Mouse (Mus musculus) limb, embryonic 12.5 days (tissue): ENCODE measurements around the gene Depdc1b. TPM values are rescaled to one million over a fixed set of nuclear protein-coding genes. Genes with fewer than 3 reads are reported as not detected.

Experiments
- ATAC-seq: fragments of 200-750 bp; cut with Nextera tagmentation; 2 replicates; pipeline ENCODE4 v1.8.0; 2017; ENCODE audit warnings: low read depth, moderate TSS enrichment; ENCODE audit not compliant: insufficient number of reproducible peaks, insufficient read depth, low FRiP score, low TSS enrichment
- H3K27ac ChIP-seq: fragments of 300-500 bp; sonication (generic); 2 replicates; pipeline ENCODE4 v1.5.1; 2016; ENCODE audit warnings: mild to moderate bottlenecking, moderate library complexity
- H3K27me3 ChIP-seq: fragments of 300-500 bp; sonication (generic); 2 replicates; pipeline ENCODE4 v1.6.1; 2016; ENCODE audit warnings: mild to moderate bottlenecking, moderate library complexity
- H3K36me3 ChIP-seq: fragments of 300-500 bp; sonication (generic); 2 replicates; pipeline ENCODE4 v1.6.1; 2016; ENCODE audit warnings: mild to moderate bottlenecking, moderate library complexity
- H3K4me1 ChIP-seq: fragments of 300-500 bp; sonication (generic); replicated peaks from 2 replicates; pipeline ENCODE4 v1.6.1; 2016
- H3K4me2 ChIP-seq: fragments of 300-500 bp; sonication (generic); 2 replicates; pipeline ENCODE4 v1.6.1; 2016; ENCODE audit warnings: mild to moderate bottlenecking, moderate library complexity
- H3K4me3 ChIP-seq: fragments of 300-500 bp; sonication (generic); replicated peaks from 2 replicates; pipeline ENCODE4 v1.5.1; 2016; ENCODE audit warnings: mild to moderate bottlenecking
- H3K9ac ChIP-seq: fragments of 300-500 bp; sonication (generic); replicated peaks from 2 replicates; pipeline ENCODE4 v1.6.1; 2016; ENCODE audit warnings: mild to moderate bottlenecking, moderate library complexity
- H3K9me3 ChIP-seq: fragments of 300-500 bp; sonication (generic); 2 replicates; pipeline ENCODE4 v1.6.1; 2016; ENCODE audit warnings: mild to moderate bottlenecking, moderate library complexity
- WGBS: fragments of 180-500 bp; shearing (Covaris S2); methylation state at CpG from one replicate; pipeline ENCODE4 v1.1.7; 2016; 5-methylcytosine and 5-hydroxymethylcytosine counted together
- polyA plus RNA-seq: library from polyadenylated mRNA; unstranded; fragments of >200 nt; fragmentation: Nextera tagmentation; extraction: Ambion mirVana; gene quantifications from 2 replicates; pipeline ENCODE4 v1.2.1, GENCODE M21; 2016

Gene Depdc1b
- polyA plus RNA-seq, 1 experiment from 2014 or later: 18.9 TPM

GRCm38 (mm10) chr13:108319028-108319427 is 2.9 kb downstream of the Depdc1b start:
- Histone ChIP-seq H3K4me1 (peaks cover 17% of the 10 kb centered on the region), H3K9me3 (no peaks in the 10 kb centered on the region), H3K27me3 (no peaks in the 10 kb centered on the region), H3K27ac (no peak overlapping the region), H3K36me3 (peaks cover 3% of the 10 kb centered on the region), H3K9ac (no peak overlapping the region), H3K4me3 (no peak overlapping the region), H3K4me2 (no peak overlapping the region)
- ATAC-seq: no peak
- WGBS: 96% methylated on average over 8 of the region's 8 CpGs

- Histone ChIP-seq H3K9ac (no peak overlapping the region), H3K4me2 (no peak overlapping the region), H3K4me1 (peaks cover 17% of the 10 kb centered on the region), H3K36me3 (peaks cover 15% of the 10 kb centered on the region), H3K27ac (no peak overlapping the region), H3K9me3 (no peaks in the 10 kb centered on the region), H3K27me3 (no peaks in the 10 kb centered on the region), H3K4me3 (no peak overlapping the region)
- ATAC-seq: no peak
- WGBS: 92% methylated on average over 8 of the region's 8 CpGs
Observed at GRCm38 (mm10) chr13:108320216-108320615, 4.1 kb downstream of the Depdc1b start.

DNA sequence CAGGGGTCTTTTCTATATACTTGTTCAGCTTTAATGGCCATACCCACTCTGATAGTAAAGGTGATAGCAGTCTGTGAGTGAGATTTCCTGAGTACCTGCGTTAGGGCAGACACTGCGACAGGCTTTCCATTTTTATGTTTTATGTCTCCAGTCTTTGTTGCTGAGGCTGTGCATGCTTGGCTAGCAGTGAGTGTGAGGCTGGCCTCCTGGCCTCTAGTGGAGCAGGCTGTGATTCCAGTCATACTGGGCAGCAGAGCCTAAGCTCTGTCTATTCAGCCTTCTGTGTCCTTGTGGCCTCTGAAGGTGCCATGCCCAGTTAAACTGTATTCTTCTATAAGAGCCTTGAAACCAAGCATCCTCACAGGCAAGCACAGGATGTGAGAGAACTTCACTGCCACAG is 6.3 kb downstream of the Depdc1b start:
- Histone ChIP-seq H3K36me3 (peaks cover 38% of the 10 kb centered on the region), H3K9me3 (no peaks in the 10 kb centered on the region), H3K27ac (no peak overlapping the region), H3K4me3 (no peak overlapping the region), H3K4me2 (no peak overlapping the region), H3K9ac (no peak overlapping the region), H3K4me1 (0 out of 2 replicates have a peak, but pooled peaks cover 3% of the 10 kb centered on the region), H3K27me3 (no peaks in the 10 kb centered on the region)
- 80% methylated on average over 2 of the region's 2 CpGs for WGBS
- no peak for ATAC-seq

DNA sequence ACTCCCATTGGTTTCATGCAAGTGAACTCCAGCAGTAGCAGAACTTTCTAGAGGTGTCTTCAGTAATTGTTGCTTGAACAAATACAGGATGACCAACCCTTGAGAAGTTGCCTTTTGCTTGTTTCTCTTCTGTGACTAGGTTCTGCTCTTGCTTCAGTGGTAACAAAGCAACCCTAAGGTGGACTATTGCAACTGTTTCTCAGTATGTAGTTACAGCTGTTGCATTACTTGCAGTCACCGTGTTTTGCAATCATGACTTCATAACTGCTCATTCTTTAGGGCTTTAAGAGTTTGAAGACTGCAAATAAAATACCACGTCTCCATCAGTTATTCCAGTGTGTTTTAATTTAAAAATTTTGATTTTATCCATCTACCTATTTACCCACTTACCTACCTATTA is 7.2 kb downstream of the Depdc1b start:
- no peak overlapping the region for H3K4me2 ChIP-seq
- no peak for ATAC-seq
- no peaks in the 10 kb centered on the region for H3K27me3 ChIP-seq
- no peak overlapping the region for H3K4me3 ChIP-seq
- no peaks in the 10 kb centered on the region for H3K9me3 ChIP-seq
- peaks cover 39% of the 10 kb centered on the region for H3K36me3 ChIP-seq
- WGBS: 91% methylated on average over 2 of the region's 2 CpGs
- H3K4me1 ChIP-seq: no peaks in the 10 kb centered on the region
- no peak overlapping the region for H3K27ac ChIP-seq
- no peak overlapping the region for H3K9ac ChIP-seq

- WGBS: 83% methylated on average over 22 of the region's 22 CpGs
- H3K27ac ChIP-seq: no peak overlapping the region
- no peak overlapping the region for H3K4me3 ChIP-seq
- H3K36me3 ChIP-seq: peaks cover 39% of the 10 kb centered on the region
- H3K9me3 ChIP-seq: no peaks in the 10 kb centered on the region
- no peaks in the 10 kb centered on the region for H3K27me3 ChIP-seq
- H3K9ac ChIP-seq: no peak overlapping the region
- H3K4me1 ChIP-seq: no peaks in the 10 kb centered on the region
- ATAC-seq: no peak
- H3K4me2 ChIP-seq: no peak overlapping the region
Observed at GRCm38 (mm10) chr13:108323866-108324829, 8.0 kb downstream of the Depdc1b start.

DNA sequence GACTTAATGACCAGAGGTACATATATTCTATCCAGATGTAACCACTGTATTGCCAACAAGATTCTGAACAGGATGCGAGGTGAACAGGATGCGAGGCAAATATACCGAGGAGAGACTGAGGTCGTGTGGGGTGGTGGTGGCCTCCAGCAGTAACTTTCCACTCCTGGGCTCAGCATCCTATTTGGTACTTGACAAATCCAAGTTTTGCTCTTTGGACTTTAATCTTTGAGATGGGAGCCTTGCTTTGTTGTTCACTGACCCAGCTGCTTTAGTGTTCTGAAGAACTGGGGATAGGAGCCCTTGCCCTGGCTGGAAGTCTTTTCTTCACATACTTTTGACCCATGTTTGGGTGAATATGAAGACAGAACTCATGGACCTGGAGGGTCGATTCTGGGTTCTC is 9.7 kb downstream of the Depdc1b start:
- H3K27me3 ChIP-seq: no peaks in the 10 kb centered on the region
- no peak overlapping the region for H3K9ac ChIP-seq
- 95% methylated on average over 5 of the region's 5 CpGs for WGBS
- no peak overlapping the region for H3K4me3 ChIP-seq
- no peak overlapping the region for H3K27ac ChIP-seq
- no peaks in the 10 kb centered on the region for H3K4me1 ChIP-seq
- no peak for ATAC-seq
- peaks cover 39% of the 10 kb centered on the region for H3K36me3 ChIP-seq
- H3K4me2 ChIP-seq: no peak overlapping the region
- no peaks in the 10 kb centered on the region for H3K9me3 ChIP-seq

- Histone ChIP-seq H3K4me2 (no peak overlapping the region), H3K4me1 (no peaks in the 10 kb centered on the region), H3K36me3 (peaks cover 39% of the 10 kb centered on the region), H3K9ac (no peak overlapping the region), H3K27ac (no peak overlapping the region), H3K27me3 (no peaks in the 10 kb centered on the region), H3K4me3 (no peak overlapping the region), H3K9me3 (no peaks in the 10 kb centered on the region)
- no peak for ATAC-seq
- WGBS: 90% methylated on average over 10 of the region's 10 CpGs
Observed at GRCm38 (mm10) chr13:108326351-108326750, 10.2 kb downstream of the Depdc1b start.

DNA sequence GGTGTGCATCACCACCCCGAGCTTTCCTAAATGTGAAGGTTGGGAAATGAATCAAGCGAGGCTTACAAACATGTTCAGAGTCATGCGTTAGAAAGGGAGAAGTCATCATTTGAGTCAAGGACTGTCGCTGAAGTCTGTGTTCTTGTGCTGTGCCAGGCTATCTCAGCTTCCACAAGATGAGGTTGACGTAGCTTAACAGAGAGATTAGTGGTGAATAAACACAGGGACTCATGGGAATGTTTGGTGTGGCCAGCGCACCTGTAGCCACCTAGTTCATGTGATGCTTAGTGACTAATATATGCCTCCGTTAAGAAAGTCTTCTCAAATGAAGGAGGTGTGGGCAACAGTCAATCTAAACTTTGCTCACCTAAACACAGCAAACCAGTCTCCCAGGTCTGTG is 10.9 kb downstream of the Depdc1b start:
- no peak for ATAC-seq
- Histone ChIP-seq H3K27me3 (no peaks in the 10 kb centered on the region), H3K27ac (no peak overlapping the region), H3K36me3 (peaks cover 44% of the 10 kb centered on the region), H3K9ac (no peak overlapping the region), H3K4me3 (no peak overlapping the region), H3K4me1 (no peaks in the 10 kb centered on the region), H3K4me2 (no peak overlapping the region), H3K9me3 (no peaks in the 10 kb centered on the region)
- WGBS: 87% methylated on average over 7 of the region's 7 CpGs

DNA sequence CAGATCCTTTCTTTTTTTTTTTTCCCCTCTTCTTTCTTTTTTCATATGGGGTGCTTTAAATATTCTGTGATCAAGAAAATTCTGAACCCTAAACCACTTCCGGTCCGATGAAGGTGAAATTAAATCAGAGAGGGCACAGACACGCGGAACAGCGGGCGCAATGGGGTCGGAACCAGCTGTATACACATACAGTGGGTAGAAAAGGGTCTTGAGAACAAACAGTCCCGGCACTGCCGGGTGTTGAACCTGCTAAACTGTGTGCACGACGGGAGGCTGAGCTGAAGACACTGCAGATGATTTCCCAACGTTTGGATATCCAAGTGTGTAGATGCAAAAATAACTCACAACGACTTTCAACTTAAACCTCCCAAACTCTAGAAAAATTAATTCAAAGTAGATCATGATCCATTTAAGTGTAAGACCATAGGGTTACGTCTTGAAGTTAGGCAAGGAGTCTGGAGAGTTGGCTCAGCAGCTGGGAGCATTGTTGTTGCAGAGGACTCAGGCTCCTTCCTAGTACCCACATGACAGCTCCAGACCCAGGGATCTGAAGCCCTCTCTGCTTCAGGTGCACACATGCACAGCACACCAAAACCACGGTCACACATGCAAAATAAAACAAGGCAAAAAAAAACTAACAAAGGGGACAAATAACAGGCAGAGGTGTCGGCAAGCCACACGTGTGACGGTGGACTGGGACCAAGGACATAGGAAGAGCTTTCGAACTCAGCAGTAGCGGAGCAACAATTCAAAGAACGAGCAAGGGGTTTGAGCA is 12.5 kb downstream of the Depdc1b start:
- 89% methylated on average over 21 of the region's 21 CpGs for WGBS
- Histone ChIP-seq H3K9me3 (no peaks in the 10 kb centered on the region), H3K4me1 (no peaks in the 10 kb centered on the region), H3K27me3 (no peaks in the 10 kb centered on the region), H3K27ac (no peak overlapping the region), H3K9ac (no peak overlapping the region), H3K4me3 (no peak overlapping the region), H3K36me3 (peaks cover 48% of the 10 kb centered on the region), H3K4me2 (no peak overlapping the region)
- no peak for ATAC-seq

GRCm38 (mm10) chr13:108329693-108330092 is 13.6 kb downstream of the Depdc1b start:
- no peaks in the 10 kb centered on the region for H3K9me3 ChIP-seq
- ATAC-seq: no peak
- WGBS: 67% methylated on average over 3 of the region's 3 CpGs
- H3K36me3 ChIP-seq: peaks cover 38% of the 10 kb centered on the region
- H3K4me1 ChIP-seq: peaks cover 2% of the 10 kb centered on the region; the same call in 1 of the 2 replicates
- H3K4me3 ChIP-seq: no peak overlapping the region
- H3K27ac ChIP-seq: no peak overlapping the region
- no peak overlapping the region for H3K9ac ChIP-seq
- no peak overlapping the region for H3K4me2 ChIP-seq
- no peaks in the 10 kb centered on the region for H3K27me3 ChIP-seq

DNA sequence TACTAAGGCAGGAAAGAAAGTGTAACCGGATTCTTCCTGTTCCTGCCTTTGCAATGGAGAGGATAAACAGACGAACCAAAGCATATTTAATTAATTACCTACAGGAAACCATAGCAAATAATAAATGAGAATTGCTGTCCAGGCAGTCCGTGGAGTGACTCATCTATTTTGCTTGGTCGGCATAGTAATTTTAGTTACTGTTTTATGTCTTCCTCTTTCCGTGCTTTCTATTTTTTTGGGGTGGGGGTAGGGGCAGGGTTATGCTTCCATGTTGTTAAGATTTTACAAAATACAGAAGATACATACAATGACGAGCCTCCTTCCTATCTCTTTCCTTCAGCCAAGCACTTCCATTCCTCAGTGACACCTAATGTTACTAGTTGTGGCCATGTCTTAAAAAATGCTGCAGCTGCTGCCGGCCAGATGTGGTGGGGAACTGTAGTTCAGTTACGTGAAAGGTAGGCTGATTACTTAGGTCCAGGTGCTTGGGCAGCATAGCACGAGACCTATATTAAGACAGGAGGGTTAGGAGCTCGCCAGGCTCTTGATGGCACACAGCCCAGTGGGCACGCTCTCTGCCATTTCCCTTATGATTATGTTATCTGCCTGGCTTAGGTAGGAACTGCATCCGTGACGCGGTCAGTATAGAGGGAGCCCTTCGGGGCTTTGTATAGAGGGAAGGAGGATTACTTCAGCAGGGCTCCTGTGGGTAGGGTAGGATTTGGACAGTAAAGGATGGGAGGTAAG is 19.3 kb downstream of the Depdc1b start:
- Histone ChIP-seq H3K4me3 (no peak overlapping the region), H3K4me1 (peaks cover 17% of the 10 kb centered on the region), H3K27ac (no peak overlapping the region), H3K4me2 (no peak overlapping the region), H3K9me3 (no peaks in the 10 kb centered on the region), H3K27me3 (no peaks in the 10 kb centered on the region), H3K36me3 (peaks cover 9% of the 10 kb centered on the region; the same call in 1 of the 2 replicates), H3K9ac (no peak overlapping the region)
- WGBS: 64% methylated on average over 15 of the region's 15 CpGs
- no peak for ATAC-seq
